Mouse (Mus musculus) liver, embryonic 11.5 days (tissue): Measurements from ENCODE around the gene Hmga1b. TPM values are rescaled to one million over a fixed set of nuclear protein-coding genes. Genes with fewer than 3 reads are reported as not detected.

Experiments
- polyA plus RNA-seq: library from polyadenylated mRNA; unstranded; fragments of >200 nt; fragmentation: Nextera tagmentation; extraction: Ambion mirVana; gene quantifications from 2 replicates; pipeline ENCODE4 v1.2.1, GENCODE M21; 2014

Gene Hmga1b
- polyA plus RNA-seq, 1 experiment from 2014 or later, result 17.5 TPM

Other genes starting within 250 kb of the Hmga1b start
- 7.6 and 7.7 TPM in 2 replicates for gene Gcgr, start 232.1 kb upstream of the Hmga1b start, polyA plus RNA-seq
- 117 and 123 TPM in 2 replicates for gene Mcrip1, start 213.1 kb upstream of the Hmga1b start, polyA plus RNA-seq
- not detected in 2 replicates for gene Ppp1r27, start 211.7 kb upstream of the Hmga1b start, polyA plus RNA-seq
- gene P4hb, start 189.5 kb upstream of the Hmga1b start, polyA plus RNA-seq, result 648 and 680 TPM in 2 replicates
- gene Arhgdia, start 181.2 kb upstream of the Hmga1b start, polyA plus RNA-seq, result 557 and 561 TPM in 2 replicates
- gene Alyref, start 164.4 kb upstream of the Hmga1b start, polyA plus RNA-seq, result 601 and 617 TPM in 2 replicates
- gene Anapc11, start 164.4 kb upstream of the Hmga1b start, polyA plus RNA-seq, result 200 and 208 TPM in 2 replicates
- gene Npb, start 154.3 kb upstream of the Hmga1b start, polyA plus RNA-seq, result 3.6 and 6.3 TPM in 2 replicates
- gene Pcyt2, start 144.9 kb upstream of the Hmga1b start, polyA plus RNA-seq, result 165 and 175 TPM in 2 replicates
- gene Sirt7, start 137.6 kb upstream of the Hmga1b start, polyA plus RNA-seq, result 48.6 and 54.8 TPM in 2 replicates
- gene Mafg, start 129.2 kb upstream of the Hmga1b start, polyA plus RNA-seq, result 32.6 and 34.8 TPM in 2 replicates
- gene Pycr1, start 119.0 kb upstream of the Hmga1b start, polyA plus RNA-seq, result 18.5 and 21.2 TPM in 2 replicates
- 0.34 and 0.60 TPM in 2 replicates for gene Myadml2, start 114.6 kb upstream of the Hmga1b start, polyA plus RNA-seq
- 0.51 and 0.52 TPM in 2 replicates for gene Notum, start 101.6 kb upstream of the Hmga1b start, polyA plus RNA-seq
- gene Aspscr1, start 89.8 kb upstream of the Hmga1b start, polyA plus RNA-seq, result 83.7 and 97.1 TPM in 2 replicates
- 178 and 192 TPM in 2 replicates for gene Cenpx, start 49.1 kb upstream of the Hmga1b start, polyA plus RNA-seq
- gene Lrrc45, start 48.9 kb upstream of the Hmga1b start, polyA plus RNA-seq, result 34.2 and 38.3 TPM in 2 replicates
- gene Rac3, start 41.3 kb upstream of the Hmga1b start, polyA plus RNA-seq, result 1.2 and 1.8 TPM in 2 replicates
- gene Dcxr, start 35.5 kb upstream of the Hmga1b start, polyA plus RNA-seq, result 12.9 and 13.2 TPM in 2 replicates
- 0.22 and 0.32 TPM in 2 replicates for gene Cbr2, start 30.7 kb upstream of the Hmga1b start, polyA plus RNA-seq
- gene Rfng, start 21.4 kb downstream of the Hmga1b start, polyA plus RNA-seq, result 30.3 and 33.4 TPM in 2 replicates
- 209 and 210 TPM in 2 replicates for gene Gps1, start 21.5 kb downstream of the Hmga1b start, polyA plus RNA-seq
- gene Dus1l, start 33.6 kb downstream of the Hmga1b start, polyA plus RNA-seq, result 132 and 139 TPM in 2 replicates
- 71.3 and 80.0 TPM in 2 replicates for gene Fasn, start 61.8 kb downstream of the Hmga1b start, polyA plus RNA-seq
- 4.2 and 4.7 TPM in 2 replicates for gene Ccdc57, start 170.1 kb downstream of the Hmga1b start, polyA plus RNA-seq
- 257 and 272 TPM in 2 replicates for gene Slc16a3, start 185.7 kb downstream of the Hmga1b start, polyA plus RNA-seq
- gene Csnk1d, start 228.5 kb downstream of the Hmga1b start, polyA plus RNA-seq, result 62.2 and 66.5 TPM in 2 replicates